Mouse (Mus musculus) thymus, postnatal 10 days (tissue): ENCODE data around the gene Gdi1.
"Not testable (repeated sequence)": the region's sequence is repeated elsewhere in the genome, so short reads cannot be mapped to it uniquely, and the experiment has no call there.

Experiments used
- DNase-seq, 2 experiments: peaks; one replicate each; pipeline ENCODE4 v3.0.0; 2021; ENCODE audit warnings: low spot score in 2 of 2

Gene Gdi1

DNA sequence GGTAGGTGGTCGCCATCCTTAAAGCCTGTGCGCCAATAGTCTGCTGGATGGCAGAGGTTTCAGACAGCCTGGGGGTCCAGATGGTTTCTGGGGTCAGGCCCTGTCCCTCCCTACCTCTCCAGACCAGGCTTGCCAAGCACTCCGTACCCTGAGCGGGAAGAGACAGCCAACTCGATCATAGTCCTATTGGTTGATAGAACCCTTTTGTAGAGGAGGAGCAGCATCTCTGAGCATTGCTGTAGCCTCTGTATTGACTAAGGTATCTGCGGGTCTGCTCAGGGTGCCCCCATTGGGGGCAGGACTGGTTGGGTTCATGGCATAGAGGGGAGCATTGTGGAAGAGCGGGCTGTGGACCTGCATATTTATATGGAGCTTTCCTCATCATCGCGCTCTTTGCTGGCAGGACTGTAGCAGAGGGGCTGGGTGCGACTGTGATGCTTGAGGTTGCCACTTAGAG lies 24.4 kb downstream of the Gdi1 start:
- DNase-seq = no peak

DNA sequence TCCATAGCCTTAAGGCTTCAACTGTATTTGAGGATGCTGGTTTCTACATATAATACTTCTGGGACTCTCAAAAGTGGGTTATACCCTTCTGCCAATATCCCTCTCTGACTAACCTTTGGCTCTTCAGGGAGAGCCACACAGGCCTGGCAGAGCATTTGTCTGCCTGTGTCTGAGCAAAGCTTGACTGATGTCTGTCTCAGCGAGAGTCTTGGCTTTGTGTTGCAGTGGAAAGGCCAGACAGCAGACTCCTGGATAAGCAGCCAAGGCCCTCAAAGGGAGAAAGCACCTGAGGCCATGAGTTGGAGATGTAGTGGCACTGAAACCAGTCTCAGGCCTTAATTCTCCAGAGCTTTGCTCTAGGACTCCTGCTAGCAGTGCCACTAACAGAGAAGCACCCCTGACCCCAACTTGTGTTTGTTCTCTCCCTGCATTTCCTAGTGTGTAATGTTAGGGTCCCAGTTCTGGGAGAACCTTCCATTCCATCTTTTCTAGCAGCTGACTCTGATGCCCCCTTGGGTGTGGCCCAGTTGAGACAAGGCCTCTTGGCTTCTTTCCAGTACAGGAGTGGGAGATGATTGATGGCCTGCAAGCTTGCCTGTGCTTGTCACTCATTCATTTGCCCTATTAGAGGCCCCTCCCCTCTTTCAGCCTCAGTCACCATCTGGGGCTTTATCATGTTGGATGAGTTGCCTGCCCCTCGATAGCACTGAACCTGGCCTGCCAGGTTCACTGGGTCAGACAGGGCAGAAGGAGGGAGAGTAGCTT lies 25.6 kb downstream of the Gdi1 start:
- no peak for DNase-seq

DNA sequence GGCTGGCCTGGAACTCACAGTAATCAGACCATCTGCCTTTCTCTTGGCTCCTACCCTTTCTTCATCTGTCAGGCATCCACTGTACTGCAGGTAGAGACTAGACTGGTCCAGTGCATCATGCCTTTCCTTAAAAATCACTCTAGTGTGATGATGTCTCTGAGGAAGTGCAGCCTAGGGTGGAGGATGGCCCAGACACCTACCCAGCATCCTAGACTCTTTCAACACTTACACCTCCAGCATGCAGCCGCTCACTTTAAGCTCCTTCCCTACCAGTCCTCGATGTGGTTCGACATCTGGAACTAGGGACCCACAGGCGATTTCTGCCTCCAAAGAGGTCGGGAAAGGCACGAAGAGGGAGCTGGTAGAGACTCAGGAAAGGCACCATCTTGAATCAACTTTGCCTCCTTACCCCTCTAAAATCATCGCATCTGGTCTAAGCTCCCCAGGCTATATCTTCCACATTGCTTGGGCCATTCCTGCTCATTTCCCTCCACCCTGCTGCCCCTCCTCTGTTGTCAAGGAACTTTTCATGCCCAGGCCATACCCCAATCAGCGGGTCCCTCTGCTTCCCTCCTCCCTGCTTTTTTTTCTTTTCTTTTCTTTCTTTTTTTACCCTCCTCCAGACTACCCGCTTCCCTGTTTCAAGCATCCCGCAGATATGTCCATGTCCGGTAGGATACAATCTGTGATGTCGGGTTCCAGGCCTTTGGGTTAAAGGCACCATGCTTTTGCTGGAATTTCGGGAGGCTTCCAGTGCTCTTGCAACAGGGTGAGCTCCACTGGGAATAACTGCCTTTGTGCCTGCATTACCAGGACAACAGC lies 48.1 kb downstream of the Gdi1 start:
- DNase-seq = no peak

DNA sequence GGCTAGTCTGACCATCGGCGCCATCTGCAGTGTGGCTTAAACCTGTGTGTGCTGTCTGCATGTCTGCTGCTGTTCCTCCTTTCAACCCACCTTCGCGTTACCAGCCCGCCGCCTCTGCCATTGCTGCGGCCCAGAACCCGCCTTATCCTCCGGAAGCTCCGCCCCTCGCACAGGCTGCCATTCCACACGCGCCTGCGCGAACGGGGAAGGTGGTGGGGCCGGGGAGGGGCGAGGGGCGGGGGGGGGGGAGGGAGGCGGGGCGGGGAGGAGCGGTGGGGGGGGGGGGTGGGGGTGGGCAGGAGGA lies 48.6 kb downstream of the Gdi1 start, which contains the start of gene Lage3:
Lage3 (minus strand) TSS at position 152 of the 304 bp plus-strand sequence.
- DNase-seq = peak; percentile 77 to 79

DNA sequence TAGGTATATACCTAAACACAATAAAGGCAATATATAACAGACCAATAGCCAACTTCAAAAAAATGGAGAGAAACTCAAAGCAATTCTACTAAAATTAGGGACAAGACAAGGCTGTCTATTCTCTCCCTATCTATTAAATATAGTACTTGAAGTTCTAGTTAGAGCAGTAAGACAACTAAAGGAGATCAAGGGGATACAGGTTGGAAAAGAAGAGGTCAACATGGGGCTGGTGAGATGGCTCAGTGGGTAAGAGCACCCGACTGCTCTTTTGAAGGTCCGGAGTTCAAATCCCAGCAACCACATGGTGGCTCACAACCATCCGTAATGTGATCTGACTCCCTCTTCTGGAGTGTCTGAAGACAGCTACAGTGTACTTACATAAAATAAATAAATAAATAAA lies 52.3 kb downstream of the Gdi1 start:
- DNase-seq = not testable (repeated sequence)

DNA sequence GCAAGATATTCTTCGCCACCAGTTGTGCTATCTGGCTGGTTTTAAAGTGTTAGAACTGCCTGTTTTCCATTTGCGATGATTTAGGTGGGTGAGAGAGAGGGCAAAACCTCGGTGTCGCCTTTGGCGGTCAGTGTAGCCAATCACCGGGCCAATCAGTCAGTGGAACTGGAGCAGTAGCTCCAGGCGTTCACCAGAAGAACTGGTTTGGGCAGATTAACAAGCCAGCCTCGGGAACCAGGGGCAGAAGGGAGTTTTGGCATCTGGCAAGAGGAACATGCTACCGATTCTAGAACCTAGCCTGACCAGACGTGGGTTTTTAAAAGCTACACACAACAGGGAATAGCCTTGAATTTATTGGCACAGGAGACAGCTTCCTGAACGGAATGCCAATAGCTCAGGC lies 54.4 kb downstream of the Gdi1 start:
- DNase-seq = no peak
